Mouse (Mus musculus): ENCODE results near the gene Ttf1. TPM values are rescaled to one million over a fixed set of nuclear protein-coding genes. Genes with fewer than 3 reads are reported as not detected.

Gene Ttf1
- 5.8 and 7.0 TPM in 2 replicates for polyA plus RNA-seq (2012)

GRCm38 (mm10) chr2:29060135-29060597 lies at the start of gene Ttf1:
TSS of gene Ttf1 (plus strand) at chr2:29060262.

GRCm38 (mm10) chr2:29054991-29055390 lies 5.1 kb upstream of the Ttf1 start, which contains the start of gene Cfap77:
TSS of gene Cfap77 (minus strand) at chr2:29055066.

GRCm38 (mm10) chr2:29123907-29124569 lies 64.0 kb downstream of the Ttf1 start, which contains the start of gene Setx:
TSS of gene Setx (plus strand) at chr2:29124181.

Other genes with a start within 250 kb of the Ttf1 start
- 18.7 and 25.9 TPM in 2 replicates for gene Gtf3c4, start 219.9 kb upstream of the Ttf1 start, polyA plus RNA-seq (2012)
- 5.5 TPM in 2 replicates for gene Ddx31, start 219.9 kb upstream of the Ttf1 start, polyA plus RNA-seq (2012)
- not detected in 2 replicates for gene Barhl1, start 143.6 kb upstream of the Ttf1 start, polyA plus RNA-seq (2012)
- 0.16 and 0.35 TPM in 2 replicates for gene Cfap77, start 5.2 kb upstream of the Ttf1 start, polyA plus RNA-seq (2012)
- 4.4 and 6.6 TPM in 2 replicates for gene Setx, start 63.9 kb downstream of the Ttf1 start, polyA plus RNA-seq (2012)
- 33.9 and 34.5 TPM in 2 replicates for gene Ntng2, start 192.7 kb downstream of the Ttf1 start, polyA plus RNA-seq (2012)

All from megakaryocyte-erythroid progenitor cell, adult 5 weeks (primary cell).